Mouse (Mus musculus) ovary, adult 2 months (tissue): ENCODE results near the gene Gm31571. TPM values are rescaled to one million over a fixed set of nuclear protein-coding genes. Genes with fewer than 3 reads are reported as not detected.

Source experiments
- polyA plus RNA-seq: library from polyadenylated mRNA; depleted of rRNA; stranded (reverse); fragments of >200 nt; gene quantifications from 2 replicates; pipeline ENCODE4 v1.2.3, GENCODE M21; 2012; rRNA removed

Gm31571 gene
- not detected in 2 replicates for polyA plus RNA-seq

GRCm38 (mm10) chrY:22051253-22051652 lies at the start of gene Gm31571:
Gene Gm31571, minus strand, starts transcription at chrY:22051353.

